Mouse (Mus musculus): Measurements from ENCODE around the gene Polr3gl. TPM values are rescaled to one million over a fixed set of nuclear protein-coding genes. Genes with fewer than 3 reads are reported as not detected.
A peak's percentile ranks its signal among the peaks of the same experiment; 100 is the strongest.

Polr3gl gene
- polyA plus RNA-seq, 1 experiment: 17.8 TPM

GRCm38 (mm10) chr3:96590657-96591056 is 3.3 kb downstream of the Polr3gl start:
- Histone ChIP-seq H3K27me3 (ENCODE audit: control insufficient read depth, insufficient read depth, low read length) (no peaks in the 10 kb centered on the region), H3K27ac (ENCODE audit: control insufficient read depth, insufficient read depth, low read depth, low read length) (no peak overlapping the region)
- TF ChIP-seq CTCF (IDR thresholded peaks at IDR 0.05; ENCODE audit: control insufficient read depth, insufficient read depth, insufficient replicate concordance, low read depth, low read length) (no peak), POLR2A (IDR thresholded peaks at IDR 0.05; ENCODE audit: control insufficient read depth, low read depth, low read length) (no peak)

DNA sequence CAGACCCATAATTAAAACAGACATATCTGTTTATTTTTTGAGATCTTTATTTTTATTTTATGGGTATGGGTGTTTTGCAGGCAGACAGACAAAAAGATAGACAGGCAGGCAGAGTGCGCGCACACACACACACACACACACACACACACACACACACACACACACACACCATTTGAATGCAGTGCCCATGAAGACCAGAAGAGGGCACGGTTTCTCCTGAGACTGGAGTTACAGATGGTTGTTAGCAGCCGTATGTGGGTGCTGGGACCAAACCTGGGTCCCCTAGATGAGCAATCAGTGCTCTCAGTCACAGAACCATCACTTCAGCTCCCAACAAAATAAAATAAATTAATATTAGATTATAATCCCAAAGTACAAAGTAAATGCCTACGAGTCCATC is 10.6 kb downstream of the Polr3gl start:
- H3K27me3 ChIP-seq (ENCODE audit: control insufficient read depth, insufficient read depth, low read length): no peaks in the 10 kb centered on the region
- H3K27ac ChIP-seq (ENCODE audit: control insufficient read depth, insufficient read depth, low read depth, low read length): no peak overlapping the region
- no peaks in the 10 kb centered on the region for H3K36me3 ChIP-seq (ENCODE audit: control insufficient read depth, insufficient read depth, low read length)
- H3K4me1 ChIP-seq (ENCODE audit: control insufficient read depth, insufficient read depth, low read length): peaks cover 8% of the 10 kb centered on the region
- TF ChIP-seq CTCF (IDR thresholded peaks at IDR 0.05; ENCODE audit: control insufficient read depth, insufficient read depth, insufficient replicate concordance, low read depth, low read length) (no peak), POLR2A (IDR thresholded peaks at IDR 0.05; ENCODE audit: control insufficient read depth, low read depth, low read length) (no peak)
- no peak overlapping the region for H3K4me3 ChIP-seq (ENCODE audit: control insufficient read depth, low read depth, low read length)

More at GRCm38 (mm10) chr3:96590657-96591056, 3.3 kb downstream of the Polr3gl start:
- Histone ChIP-seq H3K4me3 (ENCODE audit: control insufficient read depth, low read depth, low read length) (no peak overlapping the region), H3K4me1 (ENCODE audit: control insufficient read depth, insufficient read depth, low read length) (peaks cover 4% of the 10 kb centered on the region), H3K36me3 (ENCODE audit: control insufficient read depth, insufficient read depth, low read length) (no peaks in the 10 kb centered on the region)

DNA sequence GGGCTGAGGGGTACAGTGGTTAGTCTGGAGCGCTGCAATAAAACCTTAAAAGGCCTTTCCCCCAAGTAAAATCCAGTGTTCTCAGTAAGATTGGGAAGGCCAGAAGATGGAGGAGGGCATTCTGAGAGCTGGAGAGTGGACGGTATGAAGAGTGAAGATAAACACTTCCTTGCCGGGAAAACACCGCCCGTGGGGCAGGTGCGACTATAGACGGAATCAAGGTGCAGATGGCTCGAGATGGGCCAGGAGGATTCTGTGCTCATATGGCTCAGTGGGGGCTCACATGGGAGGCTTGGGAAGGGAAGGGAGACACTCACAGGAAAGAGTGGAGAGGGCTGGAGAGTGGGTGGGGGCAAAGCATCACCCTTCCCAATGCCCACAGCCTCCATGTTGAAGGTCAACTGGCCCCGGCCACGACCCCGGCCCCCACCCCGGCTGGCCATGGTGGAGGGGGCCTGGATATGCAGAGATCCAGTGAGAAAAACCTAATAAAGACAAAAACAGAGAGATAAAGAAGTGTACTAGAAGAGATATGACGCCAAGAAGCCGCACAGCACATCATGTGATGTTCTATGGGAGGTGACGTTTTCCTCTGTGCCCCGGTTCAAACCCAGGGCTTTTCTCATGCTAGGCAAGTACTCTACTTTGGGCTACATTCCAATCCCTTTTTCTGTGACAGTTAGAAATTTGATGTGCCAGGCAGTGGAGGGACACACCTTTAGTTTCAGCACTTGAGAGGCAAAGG is 12.0 kb downstream of the Polr3gl start:
- H3K36me3 ChIP-seq (ENCODE audit: control insufficient read depth, insufficient read depth, low read length): no peaks in the 10 kb centered on the region
- no peak overlapping the region for H3K27ac ChIP-seq (ENCODE audit: control insufficient read depth, insufficient read depth, low read depth, low read length)
- H3K4me1 ChIP-seq (ENCODE audit: control insufficient read depth, insufficient read depth, low read length): peaks cover 14% of the 10 kb centered on the region
- no peaks in the 10 kb centered on the region for H3K27me3 ChIP-seq (ENCODE audit: control insufficient read depth, insufficient read depth, low read length)
- TF ChIP-seq CTCF (IDR thresholded peaks at IDR 0.05; ENCODE audit: control insufficient read depth, insufficient read depth, insufficient replicate concordance, low read depth, low read length): no peak
- TF ChIP-seq POLR2A (IDR thresholded peaks at IDR 0.05; ENCODE audit: control insufficient read depth, low read depth, low read length): no peak
- no peak overlapping the region for H3K4me3 ChIP-seq (ENCODE audit: control insufficient read depth, low read depth, low read length)

DNA sequence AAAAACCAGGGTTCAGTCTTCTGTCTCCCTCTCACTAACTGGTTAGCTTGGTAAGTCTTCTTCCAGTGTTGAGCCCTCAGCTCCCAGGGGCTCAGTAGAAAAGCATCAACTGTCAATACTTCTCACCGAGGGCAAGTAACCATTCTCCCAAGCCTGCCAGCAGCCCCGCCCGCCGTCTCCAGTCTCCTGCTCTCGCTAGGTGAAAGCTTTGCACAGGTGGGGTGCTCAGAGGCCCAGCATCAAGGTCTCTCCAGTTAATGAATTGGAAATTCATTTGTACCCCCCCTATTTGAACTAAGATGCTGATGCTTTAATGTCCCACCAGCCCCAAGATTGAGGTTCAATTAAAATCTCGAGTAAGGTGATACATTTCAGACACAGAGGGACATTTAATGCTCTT is 12.8 kb downstream of the Polr3gl start:
- Histone ChIP-seq H3K27me3 (ENCODE audit: control insufficient read depth, insufficient read depth, low read length) (no peaks in the 10 kb centered on the region), H3K27ac (ENCODE audit: control insufficient read depth, insufficient read depth, low read depth, low read length) (no peak overlapping the region), H3K36me3 (ENCODE audit: control insufficient read depth, insufficient read depth, low read length) (no peaks in the 10 kb centered on the region), H3K4me3 (ENCODE audit: control insufficient read depth, low read depth, low read length) (no peak overlapping the region), H3K4me1 (ENCODE audit: control insufficient read depth, insufficient read depth, low read length) (peaks cover 20% of the 10 kb centered on the region)
- TF ChIP-seq CTCF (IDR thresholded peaks at IDR 0.05; ENCODE audit: control insufficient read depth, insufficient read depth, insufficient replicate concordance, low read depth, low read length) (no peak), POLR2A (IDR thresholded peaks at IDR 0.05; ENCODE audit: control insufficient read depth, low read depth, low read length) (no peak)

- peak; percentile 99 for TF ChIP-seq CTCF (IDR thresholded peaks at IDR 0.05; ENCODE audit: control insufficient read depth, insufficient read depth, insufficient replicate concordance, low read depth, low read length)
- no peak for TF ChIP-seq POLR2A (IDR thresholded peaks at IDR 0.05; ENCODE audit: control insufficient read depth, low read depth, low read length)
- H3K27ac ChIP-seq (ENCODE audit: control insufficient read depth, insufficient read depth, low read depth, low read length): no peak overlapping the region
- H3K4me1 ChIP-seq (ENCODE audit: control insufficient read depth, insufficient read depth, low read length): peaks cover 29% of the 10 kb centered on the region
- no peaks in the 10 kb centered on the region for H3K27me3 ChIP-seq (ENCODE audit: control insufficient read depth, insufficient read depth, low read length)
- H3K4me3 ChIP-seq (ENCODE audit: control insufficient read depth, low read depth, low read length): no peak overlapping the region
- H3K36me3 ChIP-seq (ENCODE audit: control insufficient read depth, insufficient read depth, low read length): no peaks in the 10 kb centered on the region
These were observed 14.0 kb downstream of the Polr3gl start for GRCm38 (mm10) chr3:96579885-96580454.

DNA sequence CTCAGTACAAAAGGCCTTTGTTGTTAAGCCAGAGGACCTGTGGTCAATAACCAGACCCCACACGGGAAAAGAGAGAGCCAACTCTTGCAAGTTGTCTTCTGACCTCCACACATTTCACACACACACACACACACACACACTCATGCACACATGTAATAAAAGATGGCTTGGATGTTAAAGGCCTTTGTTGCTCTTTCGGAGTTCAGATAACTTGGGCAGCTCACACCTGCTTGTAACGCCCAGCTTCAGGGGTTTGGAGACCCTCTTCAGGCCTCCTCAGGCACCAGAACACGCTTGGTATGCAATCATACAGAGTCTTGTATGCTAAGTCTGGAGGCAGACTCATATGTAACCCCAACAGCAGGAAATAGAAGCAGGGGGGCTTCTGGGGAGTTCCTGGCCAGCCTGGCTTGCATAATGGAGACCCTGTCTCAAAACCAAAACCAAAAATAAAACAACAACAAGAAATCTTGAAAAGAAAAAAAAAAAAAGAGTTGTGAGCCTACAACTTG is 14.7 kb downstream of the Polr3gl start:
- no peaks in the 10 kb centered on the region for H3K36me3 ChIP-seq (ENCODE audit: control insufficient read depth, insufficient read depth, low read length)
- peaks cover 29% of the 10 kb centered on the region for H3K4me1 ChIP-seq (ENCODE audit: control insufficient read depth, insufficient read depth, low read length)
- TF ChIP-seq CTCF (IDR thresholded peaks at IDR 0.05; ENCODE audit: control insufficient read depth, insufficient read depth, insufficient replicate concordance, low read depth, low read length) (no peak), POLR2A (IDR thresholded peaks at IDR 0.05; ENCODE audit: control insufficient read depth, low read depth, low read length) (no peak)
- no peak overlapping the region for H3K4me3 ChIP-seq (ENCODE audit: control insufficient read depth, low read depth, low read length)
- H3K27me3 ChIP-seq (ENCODE audit: control insufficient read depth, insufficient read depth, low read length): no peaks in the 10 kb centered on the region
- no peak overlapping the region for H3K27ac ChIP-seq (ENCODE audit: control insufficient read depth, insufficient read depth, low read depth, low read length)

- no peak overlapping the region for H3K27ac ChIP-seq (ENCODE audit: control insufficient read depth, insufficient read depth, low read depth, low read length)
- TF ChIP-seq POLR2A (IDR thresholded peaks at IDR 0.05; ENCODE audit: control insufficient read depth, low read depth, low read length) (no peak), CTCF (IDR thresholded peaks at IDR 0.05; ENCODE audit: control insufficient read depth, insufficient read depth, insufficient replicate concordance, low read depth, low read length) (no peak)
These were observed 15.3 kb downstream of the Polr3gl start for GRCm38 (mm10) chr3:96578561-96579238.

More at GRCm38 (mm10) chr3:96578561-96579238, 15.3 kb downstream of the Polr3gl start:
- Histone ChIP-seq H3K4me3 (ENCODE audit: control insufficient read depth, low read depth, low read length) (no peak overlapping the region), H3K36me3 (ENCODE audit: control insufficient read depth, insufficient read depth, low read length) (no peaks in the 10 kb centered on the region), H3K27me3 (ENCODE audit: control insufficient read depth, insufficient read depth, low read length) (no peaks in the 10 kb centered on the region), H3K4me1 (ENCODE audit: control insufficient read depth, insufficient read depth, low read length) (peaks cover 29% of the 10 kb centered on the region)

All from testis, adult 2 months (tissue).